Mouse (Mus musculus) regulatory T cell (primary cell): Measurements from ENCODE around the gene Gfral.

Experiments used
- in situ Hi-C: fragments of 300-600 bp; cut with MboI, MseI; formaldehyde crosslinking; loops from one replicate; pipeline ENCODE4 v1.15.1; 2025; ENCODE audit warnings: high pct_unique_total_duplicates

Gfral gene

DNA sequence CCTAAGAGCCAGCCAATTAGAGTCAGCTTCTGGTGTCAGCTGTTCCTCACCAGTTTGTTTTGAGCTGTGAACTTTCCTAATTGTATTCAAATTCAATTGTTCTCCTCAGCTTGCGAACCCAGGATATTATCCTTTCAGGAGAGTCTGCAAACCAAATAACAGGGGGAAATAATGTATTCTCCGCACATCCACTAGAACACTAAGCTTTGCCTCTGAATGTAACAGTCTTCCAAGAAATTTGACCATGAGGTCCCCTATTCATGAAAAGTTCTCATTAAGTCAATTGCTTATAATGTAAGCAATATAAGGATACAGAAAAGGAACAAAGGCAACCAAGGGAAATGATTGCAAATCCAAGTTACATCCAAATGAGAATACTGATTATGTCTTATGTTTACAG is at the start of gene Gfral:
Gene Gfral (minus strand): TSS at position 101 of the 400 bp plus-strand sequence.
- in situ Hi-C loops, result no loop called here

DNA sequence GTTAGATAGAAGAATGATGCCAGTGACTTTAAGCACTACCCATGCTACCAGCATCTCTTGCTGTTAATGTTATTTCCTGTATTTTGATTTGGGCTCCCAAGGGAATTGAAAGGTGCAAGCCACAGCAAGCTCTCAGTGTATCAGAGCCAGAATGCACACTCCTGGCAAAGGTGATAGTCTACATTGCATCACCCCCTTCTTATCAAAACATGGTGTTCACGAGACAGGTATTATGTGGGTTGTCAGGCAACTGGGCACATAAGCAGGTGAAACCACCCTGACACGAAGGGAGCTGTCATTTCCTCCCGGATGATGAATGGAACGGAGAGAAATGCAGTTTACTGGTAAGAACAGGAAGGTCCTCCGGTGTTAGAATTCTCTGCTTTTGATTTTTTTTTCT is 44.3 kb upstream of the Gfral start:
- in situ Hi-C loops, result no loop called here

DNA sequence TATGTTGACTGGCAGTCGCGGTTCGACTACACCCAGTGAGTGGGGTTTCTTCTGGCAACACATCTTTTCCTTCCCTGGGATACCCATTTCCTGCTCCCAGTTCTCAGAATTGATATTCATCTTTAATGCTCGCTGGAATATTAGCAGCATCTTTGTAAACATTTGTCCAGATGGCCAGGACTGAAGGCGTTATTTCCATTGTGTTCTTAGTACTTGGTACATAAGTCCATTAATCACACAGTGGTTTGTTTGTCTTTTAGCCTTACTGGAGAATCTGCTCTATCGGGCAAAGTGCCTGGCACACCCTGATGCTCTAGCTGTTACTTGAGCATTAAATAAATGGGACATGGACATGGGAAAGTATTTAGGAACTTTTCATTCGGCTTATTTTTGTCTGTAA is 39.1 kb upstream of the Gfral start:
- in situ Hi-C loops, result no loop called here

DNA sequence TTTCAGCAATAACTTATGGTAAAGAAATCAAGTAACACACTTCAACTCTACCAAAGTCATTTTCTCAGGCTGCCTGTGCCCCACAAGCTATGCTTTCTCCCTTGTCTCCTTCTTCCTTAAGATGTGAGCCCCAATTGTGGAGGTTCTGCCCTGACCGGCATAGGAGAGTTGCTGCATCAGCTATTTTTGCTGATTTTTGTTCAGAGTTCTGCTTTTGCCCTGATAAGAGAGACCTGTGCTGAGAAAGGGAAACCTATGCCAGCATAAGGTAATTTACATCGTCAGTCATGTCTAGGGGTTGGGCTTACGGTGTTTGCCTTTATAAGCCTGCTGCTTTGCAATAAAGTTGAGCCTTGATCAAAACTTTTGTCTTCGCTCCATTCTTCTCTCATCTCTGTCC is 38.7 kb upstream of the Gfral start:
- in situ Hi-C loops, result no loop called here

DNA sequence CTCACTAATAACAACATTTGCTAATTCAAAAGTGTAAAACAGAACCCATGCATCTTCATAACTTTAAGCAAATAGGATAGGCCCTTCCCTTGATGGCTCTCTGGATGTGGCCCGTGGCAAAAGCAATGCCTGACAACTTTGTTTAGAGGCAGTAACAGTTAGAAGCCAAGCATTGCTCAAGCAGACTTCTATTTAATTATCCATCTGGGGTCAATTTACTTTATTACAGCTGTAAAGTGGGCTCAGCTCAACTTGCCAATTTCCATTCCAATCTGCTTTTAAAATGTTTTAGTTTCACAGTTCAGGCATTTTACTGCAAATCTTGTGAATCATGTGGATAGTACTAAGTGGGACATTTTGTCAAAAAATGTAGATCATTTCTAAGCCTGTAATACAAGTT is 28.9 kb upstream of the Gfral start:
- in situ Hi-C loops, result loop anchor here (25.0 kb wide), 1 partner anchor 730 kb away; no protein-coding TSS in a partner anchor

DNA sequence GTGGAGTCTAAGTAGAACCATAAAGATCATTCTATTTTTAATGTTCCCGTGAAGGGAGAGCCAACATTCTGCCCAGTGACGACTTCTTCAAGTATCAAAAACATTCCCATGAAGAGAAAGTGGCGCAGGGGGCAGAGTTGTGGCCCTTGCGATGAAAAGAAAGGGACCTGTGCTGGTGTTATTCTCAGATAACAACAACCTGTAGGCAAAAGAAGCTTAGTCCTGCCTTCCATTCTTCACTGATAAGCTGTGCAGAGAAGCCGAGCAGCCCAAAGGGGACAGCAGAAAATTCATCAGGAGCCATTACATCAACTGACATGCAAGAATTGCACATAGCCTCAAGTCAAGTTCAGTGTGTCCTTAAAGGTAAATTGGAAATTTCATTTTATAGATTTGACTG is 24.5 kb upstream of the Gfral start:
- in situ Hi-C loops, result loop anchor here (5.0 to 25.0 kb wide), 2 partner anchors 476 to 726 kb away; no protein-coding TSS in a partner anchor

DNA sequence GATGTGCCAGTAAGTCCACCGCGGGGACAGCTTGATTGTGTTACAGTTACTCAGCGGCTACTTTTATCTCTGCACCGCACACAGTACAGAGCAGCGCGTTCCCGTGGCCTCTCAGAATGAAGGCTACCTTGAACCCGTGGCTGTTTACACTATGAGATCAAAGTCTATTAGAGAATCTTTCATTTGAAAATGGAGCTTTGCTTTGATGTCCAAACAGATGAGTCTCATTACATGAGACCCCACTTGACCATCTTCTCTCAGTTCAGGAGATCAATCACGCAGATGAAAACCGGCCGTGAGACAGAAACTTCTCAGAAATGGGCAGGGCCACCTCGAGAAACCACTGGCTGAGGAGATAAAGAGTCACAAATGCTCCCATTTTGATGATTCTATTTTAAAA is 23.8 kb upstream of the Gfral start:
- in situ Hi-C loops, result loop anchor here (5.0 to 25.0 kb wide), 2 partner anchors 475 to 725 kb away; no protein-coding TSS in a partner anchor

DNA sequence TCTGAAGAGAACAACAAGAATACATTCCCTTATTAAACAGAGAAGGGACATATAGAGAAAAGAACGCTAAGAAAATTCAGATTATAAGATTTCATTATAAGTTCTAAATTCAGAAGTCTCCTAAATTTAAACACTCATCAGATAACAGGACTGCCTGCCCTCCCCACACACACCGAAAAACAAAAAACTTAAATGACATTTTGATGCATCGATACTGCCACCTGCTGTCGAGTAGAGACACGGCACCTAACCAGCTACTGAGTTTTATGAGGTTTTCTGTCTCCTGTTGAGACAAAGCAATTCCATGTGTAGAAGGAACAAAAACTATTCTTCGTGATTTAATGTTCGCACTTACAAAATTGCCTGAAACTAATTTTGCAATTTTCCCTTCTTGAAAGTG is 23.2 kb upstream of the Gfral start:
- in situ Hi-C loops, result loop anchor here (5.0 to 25.0 kb wide), 2 partner anchors 474 to 724 kb away; no protein-coding TSS in a partner anchor

DNA sequence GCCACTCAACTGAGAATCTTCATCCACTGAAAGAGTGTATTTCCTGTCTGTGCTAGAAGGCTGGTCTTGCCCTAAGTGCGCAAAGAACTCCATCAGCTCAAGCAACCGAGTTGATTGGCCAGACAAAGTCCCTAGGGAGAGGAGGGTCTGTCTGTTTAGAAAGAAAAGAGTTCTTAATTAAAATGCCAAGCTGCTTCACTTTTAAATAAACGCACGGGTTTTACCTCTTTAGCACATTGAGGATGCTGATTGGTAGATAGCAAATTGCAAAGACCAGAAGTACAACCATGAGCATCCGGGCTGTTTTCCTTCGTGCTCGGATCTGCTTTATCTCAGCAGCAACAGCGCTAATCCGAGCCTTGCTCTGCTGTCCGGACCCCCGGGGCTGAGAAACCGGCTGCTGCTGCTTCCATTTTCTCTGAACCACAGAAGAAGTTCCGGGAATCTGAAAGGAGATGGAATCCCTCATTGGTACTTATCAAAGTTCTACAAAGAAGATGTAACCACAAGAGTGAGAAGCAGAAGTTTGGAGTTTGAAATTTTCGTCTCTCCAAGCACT is 22.6 kb upstream of the Gfral start:
- in situ Hi-C loops, result loop anchor here (5.0 to 25.0 kb wide), 2 partner anchors 474 to 724 kb away; no protein-coding TSS in a partner anchor

DNA sequence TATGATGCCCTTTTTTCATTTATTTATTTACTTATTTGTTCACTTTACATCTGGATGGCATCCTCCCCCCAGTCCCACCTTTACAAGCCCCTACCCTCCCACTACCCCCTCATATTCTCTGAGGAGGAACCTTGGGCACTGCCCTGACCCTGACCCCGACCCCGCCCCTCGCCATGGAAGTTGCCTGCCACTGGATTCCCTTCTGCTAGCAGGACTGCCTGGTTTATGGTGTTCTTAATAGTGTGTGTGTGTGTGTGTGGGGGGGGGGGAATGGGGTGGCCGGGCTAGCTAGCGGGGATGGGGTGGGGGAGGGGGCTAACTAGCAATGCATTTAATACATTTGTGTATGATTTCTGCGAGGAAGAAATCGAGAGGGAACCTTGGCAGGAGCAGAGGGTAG is 21.4 kb upstream of the Gfral start:
- in situ Hi-C loops, result loop anchor here (5.0 to 25.0 kb wide), 2 partner anchors 473 to 723 kb away; no protein-coding TSS in a partner anchor

DNA sequence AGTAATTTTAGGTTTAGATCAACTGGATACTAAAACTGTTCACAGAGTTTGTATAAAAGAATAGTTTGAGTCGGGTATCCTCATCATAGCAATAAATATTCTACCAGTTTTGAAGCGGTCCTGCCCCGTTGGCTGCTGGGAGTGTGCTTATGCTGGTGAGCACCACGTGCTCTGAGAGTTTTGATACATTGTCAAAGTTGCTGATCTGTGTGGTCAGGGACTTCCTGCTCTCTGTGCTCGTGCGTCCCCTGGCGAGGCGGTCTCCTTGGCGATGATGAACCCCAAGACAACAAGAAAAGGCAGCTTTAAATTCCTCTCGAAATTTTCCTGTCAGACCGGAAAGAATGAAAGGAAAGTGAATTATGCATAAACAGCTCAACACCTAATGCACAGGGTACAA is 16.9 kb upstream of the Gfral start:
- in situ Hi-C loops, result loop anchor here (25.0 kb wide), 1 partner anchor 718 kb away; no protein-coding TSS in a partner anchor

DNA sequence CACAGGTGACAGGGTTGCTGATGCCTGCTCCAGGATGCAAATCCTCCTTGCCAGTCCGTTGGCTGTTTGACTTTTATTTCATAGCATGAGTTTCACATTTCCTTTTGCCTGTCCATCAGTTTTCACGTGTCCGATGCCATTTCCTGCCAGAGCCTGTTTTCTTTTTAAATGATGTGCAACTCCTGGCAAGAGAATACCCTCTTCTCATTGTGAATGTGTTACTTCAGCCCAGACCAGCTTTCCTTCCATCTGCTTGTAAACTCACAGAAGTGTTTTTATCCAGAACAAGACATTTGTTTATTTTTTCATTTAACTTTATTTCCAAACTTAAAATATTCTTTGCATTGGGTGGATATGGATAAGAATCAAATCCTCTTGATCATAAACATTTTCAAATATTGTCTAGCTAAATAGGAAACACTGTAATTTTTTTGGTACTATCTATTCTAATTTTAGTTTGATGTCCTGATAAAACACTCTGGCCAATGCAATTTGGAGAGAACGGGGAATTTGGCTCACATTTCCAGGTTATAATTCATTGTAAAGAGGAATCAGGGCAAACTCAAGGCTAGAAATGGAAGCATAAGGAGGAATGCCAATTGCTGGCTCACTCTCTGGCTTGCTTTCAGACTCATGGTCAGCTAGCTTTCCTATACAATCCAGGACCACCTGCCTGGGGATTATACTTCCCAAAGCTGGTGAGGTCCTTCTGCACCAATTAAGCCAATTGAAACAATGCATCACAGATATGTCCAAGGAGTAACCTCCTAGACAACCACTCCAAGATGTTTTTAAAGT is 3.9 kb upstream of the Gfral start:
- in situ Hi-C loops, result no loop called here

DNA sequence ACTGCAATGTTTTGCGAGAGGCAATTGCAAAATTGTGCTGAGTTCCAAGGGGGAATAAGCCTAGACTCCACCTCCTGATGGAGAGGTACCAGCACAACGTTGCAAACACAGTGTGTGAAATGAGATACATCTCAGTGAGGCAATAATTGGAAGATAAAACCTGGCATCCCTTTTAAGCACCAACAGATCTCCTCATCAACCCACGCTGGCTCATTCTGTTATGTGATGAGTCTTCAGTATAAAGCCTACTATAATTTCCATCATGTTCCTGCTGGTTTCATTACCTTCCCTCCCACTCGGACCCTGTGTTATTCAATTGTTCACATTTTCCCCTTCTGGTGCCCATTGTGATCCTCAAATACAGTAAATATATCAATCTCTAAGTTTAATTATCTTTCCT is 1.2 kb upstream of the Gfral start:
- in situ Hi-C loops, result no loop called here

DNA sequence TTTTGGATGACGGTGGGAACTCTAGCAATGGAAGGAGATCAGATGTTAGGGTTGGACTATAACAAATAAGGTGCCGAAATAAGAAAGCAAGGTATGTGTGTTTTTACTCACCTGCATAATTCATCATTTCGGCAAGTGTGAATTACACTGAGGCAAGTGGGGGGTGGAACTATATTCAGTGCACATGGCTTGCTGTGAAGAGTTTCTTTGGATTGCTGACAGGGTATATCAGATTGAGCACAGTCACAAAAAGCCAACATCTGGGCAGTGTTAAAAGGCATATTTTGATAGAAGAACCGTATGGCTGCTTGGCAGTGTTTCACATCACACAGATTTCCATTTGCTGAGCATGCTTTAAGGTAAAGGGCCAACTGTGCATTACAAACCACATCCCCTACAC is 16.5 kb downstream of the Gfral start:
- in situ Hi-C loops, result no loop called here

DNA sequence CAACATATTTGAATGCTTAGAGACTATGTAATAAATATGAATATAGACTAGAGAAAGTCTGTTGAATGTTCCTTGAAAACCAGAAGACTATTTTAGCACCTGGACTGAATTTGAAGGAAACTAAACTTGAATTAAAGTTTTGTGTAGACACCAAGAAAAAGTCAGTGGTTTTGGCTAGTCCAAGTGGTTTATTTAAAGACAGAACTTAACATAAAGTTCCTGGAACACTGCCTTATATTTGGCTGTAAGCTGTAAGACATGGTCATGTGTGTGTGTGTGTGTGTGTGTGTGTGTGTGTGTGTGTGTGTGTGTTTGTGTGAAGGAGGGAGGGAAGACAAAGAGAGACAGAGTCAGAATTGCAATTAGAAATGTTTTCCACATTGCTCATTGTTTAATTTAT is 34.2 kb downstream of the Gfral start:
- in situ Hi-C loops, result no loop called here

DNA sequence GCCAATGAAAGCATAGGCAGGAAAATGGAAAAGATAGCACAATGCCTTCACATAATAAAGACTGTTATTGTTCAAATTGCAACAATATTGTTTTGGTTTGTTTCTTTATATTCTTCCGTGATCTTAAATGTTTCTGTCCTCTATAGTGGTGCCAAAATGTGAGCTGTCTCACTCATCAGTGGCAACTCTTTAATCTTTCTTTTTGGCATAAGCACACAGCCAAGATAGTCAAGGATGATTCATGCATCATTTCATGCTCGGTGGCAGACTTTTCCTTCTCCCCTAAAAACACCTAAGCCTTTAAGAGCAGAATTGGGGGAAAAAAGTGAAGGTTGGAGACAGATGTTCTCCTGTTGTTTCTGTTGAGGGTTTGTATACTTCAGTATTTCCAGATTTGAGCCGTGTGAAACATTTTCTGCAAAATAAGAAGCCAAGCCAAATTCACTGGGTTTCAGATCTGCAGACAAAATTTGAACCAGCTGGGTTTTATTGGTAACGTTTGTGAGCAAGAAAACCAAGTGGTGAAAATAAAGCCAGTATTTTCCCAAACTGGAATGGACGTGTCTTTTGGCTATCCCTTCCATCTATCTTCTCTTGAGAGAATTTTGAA is 40.7 kb downstream of the Gfral start:
- in situ Hi-C loops, result no loop called here

DNA sequence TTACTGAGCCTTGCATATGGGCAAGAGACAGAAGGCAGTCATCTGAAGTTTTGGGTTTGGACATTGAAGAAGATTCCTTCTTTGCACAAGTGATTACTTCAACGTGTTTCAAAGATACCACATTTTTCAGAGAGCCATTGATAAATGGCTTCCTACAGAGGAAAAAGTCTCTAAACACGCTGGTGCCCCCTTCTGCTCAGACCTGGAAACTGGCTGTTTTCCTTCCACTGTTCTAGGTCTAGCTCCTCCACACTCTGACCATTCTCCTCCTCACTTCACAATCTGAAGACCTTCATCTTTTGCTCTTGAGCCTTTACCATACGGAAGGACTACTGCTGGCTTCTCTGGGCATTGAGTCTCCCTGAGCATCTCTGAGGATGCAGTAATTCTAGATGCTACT is 45.1 kb downstream of the Gfral start:
- in situ Hi-C loops, result no loop called here

DNA sequence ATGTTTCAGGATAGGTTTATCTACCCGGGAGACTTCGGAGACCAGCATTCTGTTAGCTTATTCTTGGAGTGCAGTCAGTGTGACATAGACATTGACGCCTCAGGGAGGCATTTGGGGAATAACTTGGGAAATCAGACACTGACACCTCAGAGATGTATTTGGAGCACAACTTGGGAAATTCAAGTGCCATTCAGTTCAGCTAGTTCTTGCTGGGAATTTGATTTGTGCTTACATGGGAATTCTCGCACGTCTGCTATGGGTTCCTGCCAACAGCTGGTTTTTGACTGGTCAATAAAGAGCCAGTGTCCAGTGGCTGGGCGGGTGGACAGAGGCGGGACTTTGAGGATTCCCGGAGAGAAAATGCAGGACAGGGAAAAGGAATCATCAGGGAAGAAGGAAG is 51.0 kb downstream of the Gfral start:
- in situ Hi-C loops, result no loop called here

DNA sequence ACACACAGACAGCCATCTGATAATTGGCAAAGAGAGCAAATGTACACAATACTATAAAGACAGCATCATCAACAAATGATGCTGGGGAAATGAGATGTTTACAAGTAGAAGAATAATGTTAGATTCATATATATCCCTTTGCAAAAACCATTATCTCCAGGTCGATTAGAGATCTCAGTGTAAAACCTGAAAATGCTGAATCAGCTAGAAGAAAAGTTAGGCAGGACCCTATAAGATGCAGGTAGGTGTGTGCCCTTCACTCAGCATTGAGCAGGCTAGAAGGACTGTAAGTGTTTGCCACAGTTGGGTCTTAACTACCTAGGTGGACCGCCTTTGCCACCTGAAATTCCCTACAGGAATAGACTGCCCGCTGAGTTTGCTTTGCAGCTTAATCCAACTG is 67.9 kb downstream of the Gfral start:
- in situ Hi-C loops, result no loop called here

DNA sequence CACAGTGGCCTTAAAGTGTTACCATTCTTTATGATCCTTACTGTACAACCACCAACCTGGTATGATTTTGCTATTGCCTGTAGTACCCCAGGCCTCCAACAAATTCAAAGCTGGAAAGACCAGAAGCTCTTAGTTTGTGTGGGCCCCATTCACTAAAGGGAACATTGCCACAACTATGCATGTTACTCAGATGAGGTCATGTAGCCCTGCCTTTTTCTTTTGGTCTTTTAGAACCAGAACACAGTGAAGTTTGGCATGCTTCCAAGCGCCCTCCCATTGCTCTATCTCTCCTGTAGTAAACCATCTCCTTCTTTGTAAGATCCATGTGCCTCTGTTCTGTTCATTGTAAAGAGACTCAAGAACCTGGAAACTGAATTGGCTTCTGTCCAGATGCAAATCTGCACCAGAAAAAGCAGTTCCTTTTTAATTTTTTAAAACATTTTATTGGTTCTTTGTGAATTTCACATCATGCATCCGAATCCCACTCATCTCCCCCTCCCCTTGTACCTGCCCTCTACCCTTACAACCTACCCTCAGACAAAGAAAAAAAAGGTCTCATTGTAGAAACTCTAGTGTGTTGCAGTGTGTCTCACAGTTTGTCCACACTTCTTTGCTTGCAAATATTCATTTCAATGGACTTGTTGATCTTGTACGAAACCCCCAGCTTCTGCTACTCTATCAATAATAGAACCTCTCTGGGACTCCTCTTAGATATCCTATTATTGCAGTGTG is 74.9 kb downstream of the Gfral start:
- in situ Hi-C loops, result no loop called here

DNA sequence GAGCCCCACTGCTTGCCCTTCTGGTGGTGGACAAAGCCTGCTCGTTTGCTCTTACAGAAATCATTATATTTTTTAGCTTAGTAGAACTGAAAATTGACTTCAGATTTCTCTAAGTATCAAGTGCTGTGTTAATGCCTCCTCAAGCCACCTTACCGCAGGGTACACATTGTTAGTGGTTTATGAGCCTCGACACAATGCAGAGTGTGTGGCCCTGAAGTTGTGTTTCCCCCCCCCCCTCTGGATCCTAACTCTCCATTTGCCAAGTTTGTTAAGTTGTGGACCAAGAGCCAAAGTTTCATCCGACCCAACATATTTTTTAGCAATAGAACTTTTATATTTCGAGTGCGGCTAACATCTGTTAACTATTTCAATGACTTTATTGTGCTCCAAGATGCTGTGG is 79.4 kb downstream of the Gfral start:
- in situ Hi-C loops, result no loop called here

DNA sequence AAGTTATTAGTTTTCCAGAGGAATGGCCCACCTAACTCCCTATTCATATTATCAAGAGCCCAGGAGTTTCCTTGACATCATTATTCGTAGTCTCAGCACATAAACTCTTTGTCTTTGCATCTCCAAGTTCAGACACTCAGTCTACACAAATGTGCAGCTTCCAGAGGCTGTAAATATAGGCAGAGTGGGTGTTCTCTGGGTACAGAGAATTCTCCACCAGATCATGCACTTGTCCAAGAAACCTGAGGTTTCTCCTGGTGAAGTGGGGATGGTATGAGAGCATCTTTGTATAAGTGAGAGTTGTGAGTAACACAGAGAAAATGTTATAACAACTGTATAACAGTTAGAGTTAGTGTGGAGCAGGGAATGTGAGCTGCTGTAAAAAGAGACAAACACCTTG is 84.1 kb downstream of the Gfral start:
- in situ Hi-C loops, result no loop called here
